Mouse (Mus musculus): Measurements from ENCODE around the gene Rhox2b. TPM values are rescaled to one million over a fixed set of nuclear protein-coding genes. Genes with fewer than 3 reads are reported as not detected.

The Rhox2b gene
- not detected in 2 replicates for polyA plus RNA-seq (2012; rRNA removed)

DNA sequence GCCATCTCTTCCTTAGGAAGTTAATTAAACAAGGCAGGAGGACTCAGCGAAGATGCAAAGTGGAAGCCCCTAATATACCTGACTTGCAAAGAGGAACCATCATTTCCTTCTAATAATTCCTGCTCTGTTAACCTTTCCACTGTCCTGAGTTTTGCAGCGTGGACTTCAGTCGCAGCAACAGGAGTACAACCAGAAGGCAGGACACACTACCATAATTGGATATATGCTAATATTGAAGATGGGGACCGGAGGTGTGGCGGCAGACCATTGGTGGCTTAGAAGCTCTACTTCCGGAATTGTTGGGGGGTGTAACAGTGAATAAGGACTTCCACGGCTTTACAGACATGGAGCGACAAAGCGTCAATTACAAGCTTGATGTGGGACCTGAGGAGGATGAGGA lies at the start of gene Rhox2b:
Rhox2b (plus strand) TSS at position 301 of the 400 bp plus-strand sequence.

DNA sequence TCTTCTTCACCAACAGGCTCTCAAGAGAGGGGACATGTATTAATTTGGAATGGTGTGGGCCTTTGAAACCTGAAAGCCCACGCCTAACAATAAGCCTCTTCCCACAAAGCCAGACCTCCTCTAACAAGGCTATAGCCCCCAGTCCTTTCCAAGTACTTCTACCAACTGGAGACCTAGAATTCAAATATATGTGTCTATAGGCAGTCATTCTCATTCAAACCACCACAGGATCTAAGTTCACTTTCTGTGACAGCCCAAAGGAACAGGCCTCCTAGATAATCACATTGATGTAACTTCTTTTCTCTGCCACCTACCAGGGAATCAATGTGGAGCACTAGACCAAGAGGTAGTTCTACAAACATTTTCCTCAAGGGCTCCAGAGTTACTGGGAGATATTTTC lies 32.1 kb upstream of the Rhox2b start, which contains the start of gene Rhox3a2:
Rhox3a2 (plus strand) TSS at position 301 of the 400 bp plus-strand sequence.

DNA sequence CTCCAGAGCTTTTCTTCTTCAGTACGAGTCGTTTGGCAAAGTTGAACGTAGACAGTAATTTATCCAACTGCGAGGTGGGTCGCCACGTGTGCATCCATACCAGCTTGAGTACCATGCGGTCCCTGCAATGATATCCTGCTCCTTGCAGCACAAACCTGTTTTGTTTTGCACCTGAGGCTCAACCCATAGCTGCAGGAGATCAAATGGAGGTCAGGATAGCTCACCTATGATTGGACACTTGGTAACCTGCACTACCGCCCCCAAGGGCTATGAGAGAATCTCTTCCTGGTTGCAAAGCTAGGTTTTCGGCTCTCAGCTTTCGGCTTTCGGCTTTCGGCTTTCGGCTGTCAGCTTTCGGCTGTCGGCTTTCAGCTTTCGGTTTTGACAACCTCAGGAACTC lies 21.3 kb upstream of the Rhox2b start, which contains the start of gene Rhox4a2:
Rhox4a2 (plus strand) TSS at position 301 of the 400 bp plus-strand sequence.

DNA sequence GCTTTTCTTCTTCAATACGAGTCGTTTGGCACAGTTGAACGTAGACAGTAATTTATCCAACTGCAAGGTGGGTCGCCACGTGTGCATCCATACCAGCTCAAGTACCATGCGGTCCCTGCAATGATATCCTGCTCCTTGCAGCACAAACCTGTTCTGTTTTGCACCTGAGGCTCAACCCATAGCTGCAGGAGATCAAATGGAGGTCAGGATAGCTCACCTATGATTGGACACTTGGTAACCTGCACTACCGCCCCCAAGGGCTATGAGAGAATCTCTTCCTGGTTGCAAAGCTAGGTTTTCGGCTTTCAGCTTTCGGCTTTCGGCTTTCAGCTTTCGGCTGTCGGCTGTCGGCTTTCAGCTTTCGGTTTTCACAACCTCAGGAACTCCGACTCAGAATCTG lies 20.3 kb downstream of the Rhox2b start, which contains the start of gene Rhox4b:
Rhox4b (plus strand) TSS at position 301 of the 400 bp plus-strand sequence.

DNA sequence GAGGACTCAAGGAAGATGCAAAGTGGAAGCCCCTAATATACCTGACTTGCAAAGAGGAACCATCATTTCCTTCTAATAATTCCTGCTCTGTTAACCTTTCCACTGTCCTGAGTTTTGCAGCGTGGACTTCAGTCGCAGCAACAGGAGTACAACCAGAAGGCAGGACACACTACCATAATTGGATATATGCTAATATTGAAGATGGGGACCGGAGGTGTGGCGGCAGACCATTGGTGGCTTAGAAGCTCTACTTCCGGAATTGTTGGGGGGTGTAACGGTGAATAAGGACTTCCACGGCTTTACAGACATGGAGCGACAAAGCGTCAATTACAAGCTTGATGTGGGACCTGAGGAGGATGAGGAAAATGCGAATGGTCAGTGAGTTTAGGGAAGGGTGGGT lies 41.5 kb downstream of the Rhox2b start, which contains the start of gene Rhox2c:
Rhox2c (plus strand) TSS at position 301 of the 400 bp plus-strand sequence.

DNA sequence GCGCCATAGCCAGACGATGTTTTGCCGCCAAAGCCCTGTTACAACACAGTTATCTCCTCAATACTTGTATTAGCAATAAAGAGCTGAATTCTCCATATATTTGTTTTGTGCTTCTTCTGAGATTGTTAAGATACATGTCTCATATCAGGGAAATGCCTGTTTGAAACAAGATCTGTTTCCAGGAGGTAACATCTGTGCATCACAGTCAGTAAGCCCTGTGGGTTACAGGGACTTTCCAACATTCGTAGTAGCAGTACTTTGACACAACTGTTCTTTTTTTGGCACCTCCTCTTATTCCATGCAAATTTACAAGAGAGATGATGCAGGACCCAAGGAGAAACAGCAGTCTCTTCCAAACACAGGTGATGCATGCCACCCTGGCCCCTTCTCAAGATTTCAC lies 46.4 kb downstream of the Rhox2b start, which contains the start of gene Rhox3c:
Rhox3c (plus strand) TSS at position 301 of the 400 bp plus-strand sequence.

Other genes with a start within 250 kb of the Rhox2b start
- 0.28 and 0.31 TPM in 2 replicates for gene Akap14, start 243.2 kb upstream of the Rhox2b start, polyA plus RNA-seq (2012; rRNA removed)
- 460 and 484 TPM in 2 replicates for gene Ndufa1, start 220.9 kb upstream of the Rhox2b start, polyA plus RNA-seq (2012; rRNA removed)
- 10.3 and 10.7 TPM in 2 replicates for gene Rnf113a1, start 220.8 kb upstream of the Rhox2b start, polyA plus RNA-seq (2012; rRNA removed)
- not detected in 2 replicates for gene Gm9, start 201.0 kb upstream of the Rhox2b start, polyA plus RNA-seq (2012; rRNA removed)
- not detected in 2 replicates for gene Rhox1, start 189.8 kb upstream of the Rhox2b start, polyA plus RNA-seq (2012; rRNA removed)
- not detected in 2 replicates for gene Rhox2a, start 167.1 kb upstream of the Rhox2b start, polyA plus RNA-seq (2012; rRNA removed)
- not detected in 2 replicates for gene Rhox3a, start 162.1 kb upstream of the Rhox2b start, polyA plus RNA-seq (2012; rRNA removed)
- gene Rhox4a, start 146.7 kb upstream of the Rhox2b start, polyA plus RNA-seq (2012; rRNA removed) = not detected in 2 replicates
- gene Rhox3a2, start 32.0 kb upstream of the Rhox2b start, polyA plus RNA-seq (2012; rRNA removed) = not detected in 2 replicates
- gene Rhox4a2, start 21.2 kb upstream of the Rhox2b start, polyA plus RNA-seq (2012; rRNA removed) = not detected in 2 replicates
- not detected in 2 replicates for gene Rhox4b, start 20.4 kb downstream of the Rhox2b start, polyA plus RNA-seq (2012; rRNA removed)
- not detected in 2 replicates for gene Rhox2c, start 41.6 kb downstream of the Rhox2b start, polyA plus RNA-seq (2012; rRNA removed)
- gene Rhox3c, start 46.5 kb downstream of the Rhox2b start, polyA plus RNA-seq (2012; rRNA removed) = not detected in 2 replicates
- not detected in 2 replicates for gene Rhox4c, start 68.3 kb downstream of the Rhox2b start, polyA plus RNA-seq (2012; rRNA removed)
- gene Rhox2d, start 81.4 kb downstream of the Rhox2b start, polyA plus RNA-seq (2012; rRNA removed) = not detected in 2 replicates
- gene Rhox4d, start 102.3 kb downstream of the Rhox2b start, polyA plus RNA-seq (2012; rRNA removed) = not detected in 2 replicates
- 0.12 TPM in 1 of 2 replicates, not detected in the other for gene Rhox2e, start 118.4 kb downstream of the Rhox2b start, polyA plus RNA-seq (2012; rRNA removed)
- not detected in 2 replicates for gene Rhox3e, start 130.0 kb downstream of the Rhox2b start, polyA plus RNA-seq (2012; rRNA removed)
- not detected in 2 replicates for gene Rhox4e, start 145.3 kb downstream of the Rhox2b start, polyA plus RNA-seq (2012; rRNA removed)
- gene Rhox2f, start 159.3 kb downstream of the Rhox2b start, polyA plus RNA-seq (2012; rRNA removed) = not detected in 2 replicates
- not detected in 2 replicates for gene Rhox3f, start 168.9 kb downstream of the Rhox2b start, polyA plus RNA-seq (2012; rRNA removed)
- not detected in 2 replicates for gene Rhox4f, start 195.6 kb downstream of the Rhox2b start, polyA plus RNA-seq (2012; rRNA removed)
- not detected in 2 replicates for gene Rhox3g, start 216.5 kb downstream of the Rhox2b start, polyA plus RNA-seq (2012; rRNA removed)
- not detected in 2 replicates for gene Rhox2g, start 231.4 kb downstream of the Rhox2b start, polyA plus RNA-seq (2012; rRNA removed)
- gene Rhox4g, start 239.3 kb downstream of the Rhox2b start, polyA plus RNA-seq (2012; rRNA removed) = not detected in 2 replicates